Mouse (Mus musculus) gastrocnemius, adult 8-10 months (tissue): ENCODE data around the gene Lancl1. TPM values are rescaled to one million over a fixed set of nuclear protein-coding genes. Genes with fewer than 3 reads are reported as not detected.

Experiments
- total RNA-seq, 4 experiments: library from RNA; stranded (reverse); gene quantifications; 2 replicates each; pipeline ENCODE4 v1.2.4; 2022

Gene Lancl1
- total RNA-seq, 4 experiments from 2014 or later, result 35.2 to 41.6 (median 38.1) TPM

Other genes starting within 250 kb of the Lancl1 start
- 10 to 100 TPM; 21.4 to 24.1 (median 23.0) TPM for gene Kansl1l, start 221.3 kb downstream of the Lancl1 start, total RNA-seq
- 100 to 1,000 TPM; 221 to 291 (median 229) TPM for gene Acadl, start 175.6 kb downstream of the Lancl1 start, total RNA-seq
- gene Myl1, start 93.5 kb downstream of the Lancl1 start, total RNA-seq, result over 10,000 TPM; 15,323 to 21,985 (median 20,714) TPM
- under 1 TPM in 2 of 4 experiments, not detected in 2; 0.05 to 0.91 TPM for gene Cps1, start 84.2 kb upstream of the Lancl1 start, total RNA-seq